Mouse (Mus musculus): ENCODE measurements around the gene Dennd2c.

- no peak for TF ChIP-seq CTCF (IDR thresholded peaks at IDR 0.05; ENCODE audit: low read depth)
- TF ChIP-seq EP300 (optimal IDR thresholded peaks at IDR 0.05): no peak
Measured at GRCm38 (mm10) chr3:103107565-103108240, 5.3 kb downstream of the Dennd2c start.

All from stomach, postnatal 0 days (tissue).